Mouse (Mus musculus): ENCODE measurements around the gene Nfyc. TPM values are rescaled to one million over a fixed set of nuclear protein-coding genes. Genes with fewer than 3 reads are reported as not detected.
A peak's percentile ranks its signal among the peaks of the same experiment; 100 is the strongest.

Gene Nfyc
- total and polyA plus RNA-seq, 2 experiments from 2014 or later: 60.5 to 87.8 TPM

- TF ChIP-seq CTCF (IDR thresholded peaks at IDR 0.05): no peak
- no peaks in the 10 kb centered on the region for H3K9me3 ChIP-seq (ENCODE audit: low read length)
- H3K27ac ChIP-seq (ENCODE audit: low read depth, low read length): no peak overlapping the region
- peak overlapping the region; percentile 45 for H3K4me3 ChIP-seq (ENCODE audit: low read depth, low read length)
- ATAC-seq (ENCODE audit: low FRiP score): peak; percentile 36; the same call in 1 of the 2 replicates
- peaks cover 12% of the 10 kb centered on the region; the same call in 1 of the 2 replicates for H3K27me3 ChIP-seq (ENCODE audit: insufficient read depth, low read length)
- DNase-seq (ENCODE audit: low spot score): peak; percentile 44
- peak overlapping the region; percentile 84 for H3K4me2 ChIP-seq (ENCODE audit: low read depth, low read length, poor library complexity, severe bottlenecking)
- H3K36me3 ChIP-seq (ENCODE audit: insufficient read depth, low read length): no peaks in the 10 kb centered on the region
- WGBS: 2% methylated on average over 40 of the region's 40 CpGs
- peak overlapping the region; percentile 44 for H3K9ac ChIP-seq (replicated peaks; ENCODE audit: low read length, poor library complexity, severe bottlenecking)
- no peaks in the 10 kb centered on the region for H3K4me1 ChIP-seq (ENCODE audit: insufficient read depth, low read length)
These were observed 100.2 kb downstream of the Nfyc start for GRCm38 (mm10) chr4:120731030-120731644.

DNA sequence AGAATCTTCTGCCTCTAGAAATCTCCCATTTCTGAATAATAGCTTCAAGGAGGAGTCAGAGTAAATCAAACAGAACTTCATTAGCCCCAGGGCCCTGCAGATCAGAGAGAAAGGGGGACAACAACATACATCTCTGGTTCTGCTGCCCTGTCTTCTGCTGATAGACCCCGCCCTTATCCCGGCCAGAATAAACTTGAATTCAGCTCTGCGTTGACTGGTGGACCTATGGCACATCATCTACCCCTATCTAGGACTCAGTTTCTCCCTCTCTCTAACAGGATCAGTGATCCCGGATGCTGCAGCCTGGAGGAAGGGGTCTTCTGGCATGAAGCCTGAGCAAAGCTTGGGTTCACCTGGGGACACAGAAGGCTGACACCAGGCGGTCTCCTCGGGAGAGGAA lies 100.8 kb downstream of the Nfyc start:
- TF ChIP-seq CTCF (IDR thresholded peaks at IDR 0.05): no peak
- Histone ChIP-seq H3K27me3 (ENCODE audit: insufficient read depth, low read length) (peaks cover 12% of the 10 kb centered on the region; the same call in 1 of the 2 replicates), H3K9ac (replicated peaks; ENCODE audit: low read length, poor library complexity, severe bottlenecking) (peak overlapping the region; percentile 44), H3K4me2 (ENCODE audit: low read depth, low read length, poor library complexity, severe bottlenecking) (peak overlapping the region; percentile 84), H3K4me1 (ENCODE audit: insufficient read depth, low read length) (no peaks in the 10 kb centered on the region), H3K9me3 (ENCODE audit: low read length) (no peaks in the 10 kb centered on the region), H3K4me3 (ENCODE audit: low read depth, low read length) (peak overlapping the region; percentile 45), H3K36me3 (ENCODE audit: insufficient read depth, low read length) (no peaks in the 10 kb centered on the region), H3K27ac (ENCODE audit: low read depth, low read length) (no peak overlapping the region)
- ATAC-seq (ENCODE audit: low FRiP score): 0 out of 2 replicates have a peak, but pooled peaks have one; percentile 1
- no peak for DNase-seq (ENCODE audit: low spot score)
- 26% methylated on average over 6 of the region's 6 CpGs for WGBS

DNA sequence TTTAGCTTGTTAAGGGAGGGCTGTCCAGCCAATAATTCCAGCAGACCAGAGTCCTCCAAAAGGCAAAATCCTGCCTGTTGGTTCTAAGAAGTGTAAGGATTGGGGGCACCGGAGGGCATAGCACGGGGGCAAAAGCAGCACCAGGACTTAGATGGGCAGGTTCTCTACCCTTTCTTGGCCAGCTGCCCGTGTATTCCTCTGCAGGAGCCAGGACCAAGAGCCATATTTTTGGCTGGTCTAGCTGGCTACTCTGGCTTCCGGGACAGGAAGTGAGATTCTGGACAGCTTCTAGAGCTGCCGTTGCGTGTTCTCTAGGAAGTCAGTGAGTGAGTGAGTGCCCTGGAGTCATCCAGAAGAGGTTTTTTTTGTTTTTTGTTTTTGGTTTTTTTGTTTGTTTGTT lies 101.2 kb downstream of the Nfyc start:
- TF ChIP-seq CTCF (IDR thresholded peaks at IDR 0.05): no peak
- no peaks in the 10 kb centered on the region for H3K9me3 ChIP-seq (ENCODE audit: low read length)
- DNase-seq (ENCODE audit: low spot score): peak; percentile 38
- peaks cover 12% of the 10 kb centered on the region; the same call in 1 of the 2 replicates for H3K27me3 ChIP-seq (ENCODE audit: insufficient read depth, low read length)
- H3K4me2 ChIP-seq (ENCODE audit: low read depth, low read length, poor library complexity, severe bottlenecking): no peak overlapping the region
- no peak for ATAC-seq (ENCODE audit: low FRiP score)
- no peak overlapping the region for H3K9ac ChIP-seq (replicated peaks; ENCODE audit: low read length, poor library complexity, severe bottlenecking)
- H3K27ac ChIP-seq (ENCODE audit: low read depth, low read length): no peak overlapping the region
- no peaks in the 10 kb centered on the region for H3K36me3 ChIP-seq (ENCODE audit: insufficient read depth, low read length)
- H3K4me1 ChIP-seq (ENCODE audit: insufficient read depth, low read length): no peaks in the 10 kb centered on the region
- H3K4me3 ChIP-seq (ENCODE audit: low read depth, low read length): no peak overlapping the region
- WGBS: 72% methylated on average over 6 of the region's 6 CpGs

DNA sequence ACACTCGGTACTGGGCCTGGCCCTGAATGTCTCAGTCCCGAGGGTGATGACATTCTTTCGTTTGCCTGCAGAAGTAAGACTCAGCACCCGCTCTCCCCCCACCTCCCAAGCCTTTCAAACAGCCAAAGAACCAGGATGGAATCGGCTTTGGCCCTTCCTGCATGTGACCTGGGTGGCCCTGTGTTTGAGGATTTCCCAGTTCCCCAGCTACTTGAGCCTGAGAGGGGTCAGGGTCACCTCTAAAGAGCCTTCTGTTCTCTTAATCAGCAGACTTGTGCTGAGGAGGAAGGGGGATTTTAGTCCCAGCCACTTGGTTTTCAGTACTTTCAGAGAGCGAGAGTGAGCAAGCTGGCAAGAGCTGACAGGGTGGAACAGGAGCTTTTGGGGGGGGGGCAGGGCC lies 101.9 kb downstream of the Nfyc start:
- Histone ChIP-seq H3K4me3 (ENCODE audit: low read depth, low read length) (no peak overlapping the region), H3K9ac (replicated peaks; ENCODE audit: low read length, poor library complexity, severe bottlenecking) (no peak overlapping the region), H3K4me1 (ENCODE audit: insufficient read depth, low read length) (no peaks in the 10 kb centered on the region), H3K27me3 (ENCODE audit: insufficient read depth, low read length) (peaks cover 12% of the 10 kb centered on the region; the same call in 1 of the 2 replicates), H3K9me3 (ENCODE audit: low read length) (no peaks in the 10 kb centered on the region), H3K4me2 (ENCODE audit: low read depth, low read length, poor library complexity, severe bottlenecking) (no peak overlapping the region), H3K27ac (ENCODE audit: low read depth, low read length) (no peak overlapping the region), H3K36me3 (ENCODE audit: insufficient read depth, low read length) (no peaks in the 10 kb centered on the region)
- WGBS: 48% methylated on average over 6 of the region's 6 CpGs
- TF ChIP-seq CTCF (IDR thresholded peaks at IDR 0.05): no peak
- ATAC-seq (ENCODE audit: low FRiP score) (no peak), DNase-seq (ENCODE audit: low spot score) (no peak)

DNA sequence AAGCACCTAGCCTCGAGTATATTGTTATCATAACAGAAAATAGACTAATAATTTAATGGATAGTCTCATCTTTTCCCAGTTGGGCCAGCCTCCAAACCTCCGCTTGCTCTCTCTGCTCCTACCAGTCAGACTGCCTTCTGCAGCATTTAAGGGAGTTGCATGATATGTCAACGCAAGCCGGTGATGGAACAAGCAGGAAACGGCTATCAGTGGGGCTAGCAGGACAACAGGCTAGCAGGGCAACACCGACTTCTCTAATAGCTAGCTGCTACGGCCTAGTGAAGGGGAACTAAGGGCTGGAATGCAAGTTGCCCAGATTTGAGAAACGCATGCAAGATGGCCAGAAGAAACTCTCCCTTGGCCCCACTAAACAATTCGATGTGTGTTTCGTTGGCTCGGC lies 103.5 kb downstream of the Nfyc start:
- H3K4me1 ChIP-seq (ENCODE audit: insufficient read depth, low read length): no peaks in the 10 kb centered on the region
- H3K27me3 ChIP-seq (ENCODE audit: insufficient read depth, low read length): peaks cover 12% of the 10 kb centered on the region; the same call in 1 of the 2 replicates
- no peaks in the 10 kb centered on the region for H3K9me3 ChIP-seq (ENCODE audit: low read length)
- no peak overlapping the region for H3K27ac ChIP-seq (ENCODE audit: low read depth, low read length)
- no peak for ATAC-seq (ENCODE audit: low FRiP score)
- TF ChIP-seq CTCF (IDR thresholded peaks at IDR 0.05): no peak
- no peak overlapping the region for H3K4me2 ChIP-seq (ENCODE audit: low read depth, low read length, poor library complexity, severe bottlenecking)
- WGBS: 80% methylated on average over 11 of the region's 11 CpGs
- no peaks in the 10 kb centered on the region for H3K36me3 ChIP-seq (ENCODE audit: insufficient read depth, low read length)
- H3K9ac ChIP-seq (replicated peaks; ENCODE audit: low read length, poor library complexity, severe bottlenecking): no peak overlapping the region
- no peak overlapping the region for H3K4me3 ChIP-seq (ENCODE audit: low read depth, low read length)
- no peak for DNase-seq (ENCODE audit: low spot score)

DNA sequence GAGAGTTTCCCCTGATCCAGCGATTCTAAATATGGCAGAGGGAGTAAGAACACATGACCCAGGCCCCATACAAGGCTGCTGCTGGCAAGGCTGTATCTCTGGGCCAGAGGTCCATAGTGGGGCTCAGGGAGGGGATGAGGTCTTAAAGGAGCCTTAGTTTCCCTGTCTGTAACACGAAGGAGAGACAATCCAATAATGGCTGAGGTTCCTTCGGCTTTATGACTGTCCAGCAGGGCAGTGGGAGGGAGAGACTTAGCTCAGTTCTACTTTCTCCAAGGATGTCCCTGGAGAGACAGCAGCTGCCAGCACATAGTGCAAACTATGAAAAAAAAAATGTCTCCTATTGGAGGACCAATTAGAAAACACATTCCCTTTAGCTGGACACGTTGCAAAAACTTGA lies 105.2 kb downstream of the Nfyc start:
- ATAC-seq (ENCODE audit: low FRiP score): no peak
- 60% methylated on average over 4 of the region's 4 CpGs for WGBS

More for the DNA sequence above, 105.2 kb downstream of the Nfyc start:
- no peaks in the 10 kb centered on the region for H3K36me3 ChIP-seq (ENCODE audit: insufficient read depth, low read length)
- no peak overlapping the region for H3K27ac ChIP-seq (ENCODE audit: low read depth, low read length)
- H3K9me3 ChIP-seq (ENCODE audit: low read length): no peaks in the 10 kb centered on the region
- no peak overlapping the region for H3K4me3 ChIP-seq (ENCODE audit: low read depth, low read length)
- H3K4me1 ChIP-seq (ENCODE audit: insufficient read depth, low read length): no peaks in the 10 kb centered on the region
- H3K9ac ChIP-seq (replicated peaks; ENCODE audit: low read length, poor library complexity, severe bottlenecking): no peak overlapping the region
- TF ChIP-seq CTCF (IDR thresholded peaks at IDR 0.05): no peak
- H3K4me2 ChIP-seq (ENCODE audit: low read depth, low read length, poor library complexity, severe bottlenecking): no peak overlapping the region
- no peaks in the 10 kb centered on the region for H3K27me3 ChIP-seq (ENCODE audit: insufficient read depth, low read length)
- DNase-seq (ENCODE audit: low spot score): no peak

Data from midbrain, postnatal 0 days (tissue).